Mouse (Mus musculus) midbrain, embryonic 15.5 days (tissue): ENCODE data around the gene Egfl6. TPM values are rescaled to one million over a fixed set of nuclear protein-coding genes. Genes with fewer than 3 reads are reported as not detected.
"Not testable (repeated sequence)": the region's sequence is repeated elsewhere in the genome, so short reads cannot be mapped to it uniquely, and the experiment has no call there.

ENCODE experiments used
- ATAC-seq: fragments of 200-750 bp; cut with Nextera tagmentation; replicated peaks from 2 replicates; pipeline ENCODE4 v1.8.0; 2017; ENCODE audit warnings: moderate TSS enrichment
- H3K27ac ChIP-seq: fragments of 300-500 bp; sonication (generic); 2 replicates; pipeline ENCODE4 v1.5.1; 2015; ENCODE audit warnings: mild to moderate bottlenecking, inconsistent platforms
- H3K27me3 ChIP-seq: fragments of 300-500 bp; sonication (generic); replicated peaks from 2 replicates; pipeline ENCODE4 v1.6.1; 2015; ENCODE audit warnings: inconsistent platforms
- H3K36me3 ChIP-seq: fragments of 300-500 bp; sonication (generic); replicated peaks from 2 replicates; pipeline ENCODE4 v1.6.1; 2015; ENCODE audit warnings: inconsistent platforms
- H3K4me1 ChIP-seq: fragments of 300-500 bp; sonication (generic); 2 replicates; pipeline ENCODE4 v1.6.1; 2015; ENCODE audit warnings: inconsistent platforms
- H3K4me2 ChIP-seq: fragments of 300-500 bp; sonication (generic); 2 replicates; pipeline ENCODE4 v1.6.1; 2015; ENCODE audit warnings: inconsistent platforms, mild to moderate bottlenecking, moderate library complexity
- H3K4me3 ChIP-seq: fragments of 300-500 bp; sonication (generic); 2 replicates; pipeline ENCODE4 v1.5.1; 2015; ENCODE audit warnings: mild to moderate bottlenecking, inconsistent platforms
- H3K9ac ChIP-seq: fragments of 300-500 bp; sonication (generic); 2 replicates; pipeline ENCODE4 v1.6.1; 2015; ENCODE audit warnings: mild to moderate bottlenecking, inconsistent platforms
- H3K9me3 ChIP-seq: fragments of 300-500 bp; sonication (generic); 2 replicates; pipeline ENCODE4 v1.6.1; 2016; ENCODE audit warnings: inconsistent platforms
- WGBS: fragments of 180-500 bp; shearing (Covaris S2); methylation state at CpG from one replicate; pipeline ENCODE4 v1.1.7; 2015; ENCODE audit warnings: mixed read lengths; 5-methylcytosine and 5-hydroxymethylcytosine counted together
- polyA plus RNA-seq: library from polyadenylated mRNA; unstranded; fragments of >200 nt; fragmentation: Nextera tagmentation; extraction: Ambion mirVana; gene quantifications from 2 replicates; pipeline ENCODE4 v1.2.1, GENCODE M21; 2015

Gene Egfl6
- polyA plus RNA-seq, 1 experiment from 2014 or later: 3.5 TPM

DNA sequence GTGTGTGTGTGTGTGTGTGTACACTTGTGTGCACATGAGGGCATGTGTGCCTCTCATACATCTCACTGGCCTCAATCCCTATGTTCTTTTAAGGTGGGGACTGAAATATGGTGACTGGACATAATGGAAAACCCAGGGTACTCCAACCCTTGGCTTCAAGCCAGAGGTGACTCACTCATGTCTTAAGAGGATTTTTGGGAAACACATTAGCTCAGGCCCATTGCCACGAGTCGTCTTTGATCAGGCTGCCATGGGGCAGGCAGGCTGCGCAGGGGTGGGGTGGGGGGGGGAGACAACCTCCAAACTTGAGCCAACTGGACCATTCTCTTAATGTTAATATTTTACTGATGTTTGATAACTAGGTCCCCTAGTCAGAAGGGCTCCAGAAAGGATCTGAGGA, 26.2 kb downstream of the Egfl6 start:
- 72% methylated on average over 3 of the region's 3 CpGs for WGBS
- H3K9me3 ChIP-seq: no peaks in the 10 kb centered on the region
- no peak overlapping the region for H3K4me3 ChIP-seq
- no peaks in the 10 kb centered on the region for H3K4me1 ChIP-seq
- no peaks in the 10 kb centered on the region for H3K27me3 ChIP-seq
- no peak overlapping the region for H3K27ac ChIP-seq
- ATAC-seq: no peak
- H3K4me2 ChIP-seq: no peak overlapping the region
- no peak overlapping the region for H3K9ac ChIP-seq
- no peaks in the 10 kb centered on the region for H3K36me3 ChIP-seq

- H3K4me1 ChIP-seq: no peaks in the 10 kb centered on the region
- no peak for ATAC-seq
- H3K36me3 ChIP-seq: no peaks in the 10 kb centered on the region
- no peak overlapping the region for H3K9ac ChIP-seq
- H3K9me3 ChIP-seq: no peaks in the 10 kb centered on the region
- H3K27me3 ChIP-seq: no peaks in the 10 kb centered on the region; the same call in 1 of the 2 replicates
- no peak overlapping the region for H3K4me2 ChIP-seq
- WGBS: 85% methylated on average over 7 of the region's 7 CpGs
- H3K4me3 ChIP-seq: no peak overlapping the region
- no peak overlapping the region for H3K27ac ChIP-seq
Measured at GRCm38 (mm10) chrX:166552355-166552754, 33.2 kb downstream of the Egfl6 start.

DNA sequence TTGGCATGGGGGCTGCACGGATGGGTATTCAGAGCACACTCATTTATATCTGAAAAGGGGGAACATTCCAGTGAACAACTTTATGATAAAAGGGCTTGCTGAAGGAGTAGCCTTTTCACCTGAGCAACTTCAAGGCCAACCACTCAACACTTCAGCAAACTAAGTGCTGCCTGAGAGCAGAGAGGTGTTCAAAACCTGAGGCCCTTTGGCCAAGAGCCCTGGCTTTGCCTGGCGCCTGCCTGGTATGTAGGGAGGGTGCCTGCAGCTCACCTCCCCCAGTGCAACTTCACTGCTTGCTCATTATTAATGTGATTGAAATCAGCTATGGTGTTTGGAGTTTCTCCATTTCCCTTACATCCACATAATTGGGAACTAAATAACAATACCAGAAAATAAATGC, 39.0 kb downstream of the Egfl6 start:
- Histone ChIP-seq H3K36me3 (no peaks in the 10 kb centered on the region), H3K27me3 (no peaks in the 10 kb centered on the region; the same call in 1 of the 2 replicates), H3K9ac (no peak overlapping the region), H3K9me3 (no peaks in the 10 kb centered on the region), H3K4me2 (no peak overlapping the region), H3K27ac (no peak overlapping the region), H3K4me1 (no peaks in the 10 kb centered on the region), H3K4me3 (no peak overlapping the region)
- no peak for ATAC-seq
- 77% methylated on average over 2 of the region's 2 CpGs for WGBS

DNA sequence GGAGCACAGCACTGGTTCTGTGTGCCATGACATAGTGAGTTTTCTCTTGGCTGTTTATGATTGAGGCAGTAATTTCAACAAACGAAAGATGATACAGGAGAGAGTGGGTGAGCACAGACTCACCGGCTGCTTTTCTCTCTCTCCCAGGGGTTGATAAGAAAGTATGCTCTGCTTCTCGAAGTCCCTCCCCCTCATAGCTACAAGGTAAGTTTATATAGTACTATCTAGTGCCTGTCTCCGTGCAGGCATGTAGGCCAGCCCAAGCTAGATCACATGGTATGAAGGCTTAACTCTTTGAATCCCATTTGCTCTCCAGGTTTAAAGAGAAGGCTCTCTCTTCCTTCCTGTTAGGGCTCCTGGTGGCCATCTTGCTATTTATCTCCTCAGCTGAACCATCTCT, 50.4 kb downstream of the Egfl6 start:
- Histone ChIP-seq H3K27ac (no peak overlapping the region), H3K36me3 (no peaks in the 10 kb centered on the region)
- 75% methylated on average over 4 of the region's 4 CpGs for WGBS

GRCm38 (mm10) chrX:166533432-166533831, 52.1 kb downstream of the Egfl6 start:
- H3K4me1 ChIP-seq: no peaks in the 10 kb centered on the region
- no peak overlapping the region for H3K9ac ChIP-seq
- 0 out of 2 replicates have a peak, but pooled peaks cover 3% of the 10 kb centered on the region for H3K27me3 ChIP-seq
- H3K27ac ChIP-seq: no peak overlapping the region
- H3K4me3 ChIP-seq: no peak overlapping the region
- no peak overlapping the region for H3K4me2 ChIP-seq
- no peaks in the 10 kb centered on the region for H3K36me3 ChIP-seq
- H3K9me3 ChIP-seq: no peaks in the 10 kb centered on the region
- ATAC-seq: no peak
- 77% methylated on average over 4 of the region's 4 CpGs for WGBS

More for the DNA sequence above, 50.4 kb downstream of the Egfl6 start:
- no peak overlapping the region for H3K4me3 ChIP-seq
- H3K9ac ChIP-seq: no peak overlapping the region
- H3K4me2 ChIP-seq: no peak overlapping the region
- no peaks in the 10 kb centered on the region for H3K9me3 ChIP-seq
- H3K4me1 ChIP-seq: no peaks in the 10 kb centered on the region
- no peak for ATAC-seq
- 0 out of 2 replicates have a peak, but pooled peaks cover 3% of the 10 kb centered on the region for H3K27me3 ChIP-seq

- Histone ChIP-seq H3K4me1 (no peaks in the 10 kb centered on the region), H3K4me2 (no peak overlapping the region), H3K36me3 (no peaks in the 10 kb centered on the region), H3K9ac (no peak overlapping the region), H3K27me3 (no peaks in the 10 kb centered on the region; the same call in 1 of the 2 replicates), H3K9me3 (no peaks in the 10 kb centered on the region), H3K4me3 (no peak overlapping the region), H3K27ac (no peak overlapping the region)
- 32% methylated on average over 6 of the region's 6 CpGs for WGBS
- ATAC-seq: no peak
Measured at GRCm38 (mm10) chrX:166531671-166532070, 53.8 kb downstream of the Egfl6 start.

- 91% methylated on average over 3 of the region's 3 CpGs for WGBS
- no peak overlapping the region for H3K27ac ChIP-seq
- no peak overlapping the region for H3K4me2 ChIP-seq
- H3K36me3 ChIP-seq: no peaks in the 10 kb centered on the region
- no peak overlapping the region for H3K4me3 ChIP-seq
- no peaks in the 10 kb centered on the region for H3K9me3 ChIP-seq
- H3K9ac ChIP-seq: no peak overlapping the region
- H3K4me1 ChIP-seq: no peaks in the 10 kb centered on the region
- no peak for ATAC-seq
- H3K27me3 ChIP-seq: no peaks in the 10 kb centered on the region; the same call in 1 of the 2 replicates
Measured at GRCm38 (mm10) chrX:166528126-166528525, 57.4 kb downstream of the Egfl6 start.

DNA sequence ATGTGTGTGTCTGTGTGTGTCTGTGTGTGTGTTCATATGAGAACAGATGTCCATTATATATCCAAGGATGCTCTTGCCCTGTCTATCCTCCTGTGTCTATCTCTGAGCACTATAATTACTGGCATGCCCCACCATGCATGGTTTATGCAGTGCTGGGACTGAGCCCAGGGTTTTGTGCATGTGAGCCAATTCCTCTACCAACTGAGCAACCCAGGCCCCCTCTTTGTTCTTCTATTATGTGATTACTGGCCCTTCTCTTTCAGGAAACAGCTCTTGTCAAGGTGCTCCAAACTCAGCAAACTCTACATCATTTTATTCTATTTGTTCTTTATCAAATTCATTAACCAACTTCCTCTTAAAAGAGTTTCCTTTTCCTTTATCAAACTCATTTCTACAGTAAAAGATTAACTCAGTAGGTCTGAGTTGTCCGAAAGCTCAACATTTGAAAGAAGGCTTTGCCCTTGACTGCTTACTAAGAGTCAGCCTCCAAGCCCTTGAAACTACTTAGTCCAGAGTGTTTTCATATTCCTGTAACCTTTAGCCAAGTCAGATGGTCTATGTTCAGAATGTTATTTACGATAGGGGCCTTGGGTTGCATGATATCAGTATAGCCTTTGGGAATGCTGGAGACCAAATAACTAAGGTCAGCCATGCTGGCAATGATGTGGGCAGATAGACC, 59.7 kb downstream of the Egfl6 start:
- WGBS: 91% methylated on average over 2 of the region's 2 CpGs
- no peaks in the 10 kb centered on the region; the same call in 1 of the 2 replicates for H3K27me3 ChIP-seq
- H3K36me3 ChIP-seq: no peaks in the 10 kb centered on the region
- H3K27ac ChIP-seq: no peak overlapping the region
- no peak overlapping the region for H3K4me2 ChIP-seq
- no peaks in the 10 kb centered on the region for H3K4me1 ChIP-seq
- ATAC-seq: no peak
- H3K9ac ChIP-seq: no peak overlapping the region
- H3K9me3 ChIP-seq: no peaks in the 10 kb centered on the region
- H3K4me3 ChIP-seq: no peak overlapping the region

- Histone ChIP-seq H3K36me3 (no peaks in the 10 kb centered on the region), H3K4me3 (no peak overlapping the region), H3K9ac (no peak overlapping the region), H3K4me2 (no peak overlapping the region), H3K4me1 (no peaks in the 10 kb centered on the region), H3K27ac (no peak overlapping the region), H3K27me3 (no peaks in the 10 kb centered on the region; the same call in 1 of the 2 replicates), H3K9me3 (no peaks in the 10 kb centered on the region)
- no peak for ATAC-seq
- WGBS: 81% methylated on average over 5 of the region's 5 CpGs
Measured at GRCm38 (mm10) chrX:166520782-166521181, 64.7 kb downstream of the Egfl6 start.

GRCm38 (mm10) chrX:166518345-166518744, 67.2 kb downstream of the Egfl6 start, which contains the start of gene Tceanc:
Gene Tceanc, minus strand, starts transcription at chrX:166518567.
- H3K4me1 ChIP-seq: no peaks in the 10 kb centered on the region
- no peak within 1 kb of the TSS for H3K27ac ChIP-seq
- no peak within 1 kb of the TSS for H3K9ac ChIP-seq
- H3K9me3 ChIP-seq: no peaks in the 10 kb centered on the region
- no peaks in the 10 kb centered on the region for H3K36me3 ChIP-seq
- ATAC-seq: no peak
- no peaks in the 10 kb centered on the region; the same call in 1 of the 2 replicates for H3K27me3 ChIP-seq
- no peak within 1 kb of the TSS for H3K4me2 ChIP-seq
- no peak within 1 kb of the TSS for H3K4me3 ChIP-seq
- WGBS: 75% methylated on average over 16 of the region's 16 CpGs

GRCm38 (mm10) chrX:166516631-166517030, 68.9 kb downstream of the Egfl6 start:
- 76% methylated on average over 1 of the region's 1 CpGs for WGBS
- Histone ChIP-seq H3K4me3 (no peak overlapping the region), H3K27ac (no peak overlapping the region), H3K9ac (no peak overlapping the region), H3K9me3 (no peaks in the 10 kb centered on the region), H3K36me3 (no peaks in the 10 kb centered on the region), H3K4me1 (no peaks in the 10 kb centered on the region), H3K27me3 (no peaks in the 10 kb centered on the region; the same call in 1 of the 2 replicates), H3K4me2 (no peak overlapping the region)
- ATAC-seq: no peak

DNA sequence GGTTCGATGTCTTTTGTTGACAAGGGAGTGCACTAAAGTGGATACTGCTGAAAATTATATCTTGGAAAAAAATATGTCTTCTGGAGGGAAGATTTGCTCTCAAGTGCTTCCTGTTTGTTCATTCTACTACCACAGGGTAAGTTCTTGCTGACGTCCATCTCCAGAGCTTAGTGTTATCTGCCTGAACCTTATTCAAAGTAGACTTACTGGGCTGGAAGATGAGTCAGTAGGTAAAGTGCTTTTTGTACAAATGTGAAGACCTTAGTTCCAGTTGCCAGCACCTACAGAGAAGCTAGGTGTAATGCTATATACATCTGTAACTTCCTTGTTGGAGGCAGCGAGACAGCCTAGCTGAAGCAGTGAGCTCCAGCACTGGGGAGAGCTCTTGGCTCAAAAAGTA, 69.6 kb downstream of the Egfl6 start:
- Histone ChIP-seq H3K9ac (no peak overlapping the region), H3K4me2 (no peak overlapping the region), H3K36me3 (no peaks in the 10 kb centered on the region), H3K27ac (no peak overlapping the region), H3K27me3 (no peaks in the 10 kb centered on the region; the same call in 1 of the 2 replicates), H3K9me3 (no peaks in the 10 kb centered on the region), H3K4me1 (no peaks in the 10 kb centered on the region), H3K4me3 (no peak overlapping the region)
- WGBS: 91% methylated on average over 3 of the region's 3 CpGs
- no peak for ATAC-seq

DNA sequence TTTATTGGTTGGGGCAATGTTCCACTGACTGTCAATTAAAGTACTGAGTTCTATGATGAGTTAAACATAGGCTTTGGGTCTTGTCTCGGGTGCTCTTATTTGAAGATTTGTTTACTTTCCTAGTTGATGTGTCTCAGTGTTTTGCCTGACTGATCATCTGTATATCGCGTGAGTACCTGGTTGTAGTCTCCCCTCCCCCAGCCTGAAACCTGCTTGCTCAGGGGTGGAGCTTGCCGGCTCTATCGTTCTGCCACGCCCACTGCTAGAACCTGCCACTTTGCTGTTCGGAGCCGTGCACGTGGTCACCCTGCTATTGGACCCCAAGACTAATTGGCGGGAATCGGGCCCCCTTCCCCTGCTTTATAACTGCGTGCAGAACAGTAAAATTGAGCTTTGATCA, 71.5 kb downstream of the Egfl6 start:
- not testable (repeated sequence) for H3K36me3 ChIP-seq, H3K9ac ChIP-seq, H3K27me3 ChIP-seq, ATAC-seq, H3K4me1 ChIP-seq, H3K9me3 ChIP-seq, H3K27ac ChIP-seq
- WGBS: 54% methylated on average over 12 of the region's 12 CpGs
- H3K4me2 ChIP-seq: peak overlapping the region; percentile 29
- 0 out of 2 replicates have a peak overlapping the region, but pooled peaks have one; percentile 8 for H3K4me3 ChIP-seq
